Mouse (Mus musculus): ENCODE measurements around the gene Spint5. TPM values are rescaled to one million over a fixed set of nuclear protein-coding genes. Genes with fewer than 3 reads are reported as not detected.
A peak's percentile ranks its signal among the peaks of the same experiment; 100 is the strongest.

Spint5 gene
- not detected in 2 replicates for polyA plus RNA-seq (2015; fragmentation: Nextera tagmentation; extraction: Ambion mirVana)

GRCm38 (mm10) chr2:164715005-164715404 is at the start of gene Spint5:
TSS of gene Spint5 (plus strand) at chr2:164715305.
- Histone ChIP-seq H3K9me3 (ENCODE audit: low read length) (no peaks in the 10 kb centered on the region), H3K36me3 (ENCODE audit: insufficient read depth, low read length) (no peaks in the 10 kb centered on the region), H3K4me1 (ENCODE audit: insufficient read depth, low read depth, low read length) (no peaks in the 10 kb centered on the region), H3K9ac (replicated peaks; ENCODE audit: low read depth) (no peak within 1 kb of the TSS), H3K27me3 (replicated peaks; ENCODE audit: insufficient read depth, low read length) (no peaks in the 10 kb centered on the region), H3K27ac (ENCODE audit: low read length) (no peak within 1 kb of the TSS), H3K4me3 (ENCODE audit: low read depth, low read length) (no peak within 1 kb of the TSS), H3K4me2 (replicated peaks; ENCODE audit: low read depth, low read length) (no peak within 1 kb of the TSS)
- TF ChIP-seq CTCF (IDR thresholded peaks at IDR 0.05) (no peak), EP300 (IDR thresholded peaks at IDR 0.05) (no peak)
- DNase-seq (ENCODE audit: low spot score) (no peak), ATAC-seq (no peak)
- 71% methylated on average over 6 of the region's 6 CpGs for whole genome bisulfite sequencing

GRCm38 (mm10) chr2:164670261-164670660 is 44.8 kb upstream of the Spint5 start:
- Histone ChIP-seq H3K9ac (replicated peaks; ENCODE audit: low read depth) (no peak overlapping the region), H3K4me3 (ENCODE audit: low read depth, low read length) (no peak overlapping the region), H3K27ac (ENCODE audit: low read length) (no peak overlapping the region), H3K36me3 (ENCODE audit: insufficient read depth, low read length) (no peaks in the 10 kb centered on the region), H3K4me2 (replicated peaks; ENCODE audit: low read depth, low read length) (no peak overlapping the region), H3K9me3 (ENCODE audit: low read length) (no peaks in the 10 kb centered on the region), H3K4me1 (ENCODE audit: insufficient read depth, low read depth, low read length) (no peaks in the 10 kb centered on the region), H3K27me3 (replicated peaks; ENCODE audit: insufficient read depth, low read length) (no peaks in the 10 kb centered on the region)
- ATAC-seq: no peak
- TF ChIP-seq EP300 (IDR thresholded peaks at IDR 0.05) (no peak), CTCF (IDR thresholded peaks at IDR 0.05) (no peak)
- 75% methylated on average over 5 of the region's 5 CpGs for WGBS
- DNase-seq (ENCODE audit: low spot score): no peak

DNA sequence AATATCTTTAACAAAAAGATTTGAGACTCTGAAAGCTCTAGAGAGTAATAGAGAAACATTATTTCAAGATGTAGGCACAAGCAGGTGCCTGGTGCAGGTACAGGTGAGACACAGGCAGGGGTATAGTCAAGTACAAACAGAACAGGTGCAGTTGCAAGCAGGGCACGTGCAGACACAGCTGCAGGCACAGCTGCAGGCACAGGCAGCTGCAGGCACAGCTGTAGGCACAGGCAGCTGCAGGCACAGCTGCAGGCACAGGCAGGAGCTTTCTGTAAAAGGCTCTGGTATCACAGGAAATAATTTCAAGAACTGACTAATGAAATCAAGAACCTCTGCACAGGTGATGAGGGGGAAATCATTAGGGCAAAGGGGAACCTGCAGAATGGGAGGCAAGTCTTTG is 44.2 kb upstream of the Spint5 start:
- ATAC-seq: no peak
- Histone ChIP-seq H3K4me3 (ENCODE audit: low read depth, low read length) (no peak overlapping the region), H3K36me3 (ENCODE audit: insufficient read depth, low read length) (no peaks in the 10 kb centered on the region), H3K9ac (replicated peaks; ENCODE audit: low read depth) (no peak overlapping the region), H3K27ac (ENCODE audit: low read length) (no peak overlapping the region), H3K4me2 (replicated peaks; ENCODE audit: low read depth, low read length) (no peak overlapping the region), H3K4me1 (ENCODE audit: insufficient read depth, low read depth, low read length) (no peaks in the 10 kb centered on the region), H3K9me3 (ENCODE audit: low read length) (no peaks in the 10 kb centered on the region), H3K27me3 (replicated peaks; ENCODE audit: insufficient read depth, low read length) (no peaks in the 10 kb centered on the region)
- no peak for TF ChIP-seq CTCF (IDR thresholded peaks at IDR 0.05)
- TF ChIP-seq EP300 (IDR thresholded peaks at IDR 0.05): no peak
- DNase-seq (ENCODE audit: low spot score): no peak
- 8% methylated on average over 1 of the region's 1 CpGs for WGBS

DNA sequence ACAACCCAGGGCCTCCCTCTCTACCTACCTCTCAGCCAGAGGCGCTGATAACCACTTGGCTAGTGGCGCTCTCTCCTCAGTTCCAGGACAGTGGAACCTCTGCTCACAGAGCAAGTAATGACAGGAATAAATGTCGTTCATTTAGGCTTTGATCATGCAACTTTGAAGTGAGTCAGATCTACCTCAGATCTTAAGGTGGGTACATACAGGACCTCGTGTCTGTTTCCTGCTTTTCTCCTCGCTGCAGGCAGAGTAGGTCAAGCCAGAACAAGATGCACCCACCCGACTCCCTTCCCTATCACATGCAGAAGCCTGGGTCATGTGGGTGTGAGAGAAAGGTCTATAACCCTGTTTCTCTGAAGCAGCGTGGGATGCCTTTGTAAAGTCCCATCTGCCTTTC is 41.1 kb upstream of the Spint5 start, which contains the start of gene Wfdc11:
Gene Wfdc11, minus strand, starts transcription at position 101 of the 400 bp plus-strand sequence.
- ATAC-seq (no peak), DNase-seq (ENCODE audit: low spot score) (no peak)
- WGBS: 69% methylated on average over 7 of the region's 7 CpGs
- Histone ChIP-seq H3K4me3 (ENCODE audit: low read depth, low read length) (no peak within 1 kb of the TSS), H3K4me1 (ENCODE audit: insufficient read depth, low read depth, low read length) (no peaks in the 10 kb centered on the region), H3K9ac (replicated peaks; ENCODE audit: low read depth) (no peak within 1 kb of the TSS), H3K9me3 (ENCODE audit: low read length) (no peaks in the 10 kb centered on the region), H3K27me3 (replicated peaks; ENCODE audit: insufficient read depth, low read length) (no peaks in the 10 kb centered on the region), H3K4me2 (replicated peaks; ENCODE audit: low read depth, low read length) (no peak within 1 kb of the TSS), H3K36me3 (ENCODE audit: insufficient read depth, low read length) (no peaks in the 10 kb centered on the region), H3K27ac (ENCODE audit: low read length) (no peak within 1 kb of the TSS)
- TF ChIP-seq CTCF (IDR thresholded peaks at IDR 0.05) (no peak), EP300 (IDR thresholded peaks at IDR 0.05) (no peak)

DNA sequence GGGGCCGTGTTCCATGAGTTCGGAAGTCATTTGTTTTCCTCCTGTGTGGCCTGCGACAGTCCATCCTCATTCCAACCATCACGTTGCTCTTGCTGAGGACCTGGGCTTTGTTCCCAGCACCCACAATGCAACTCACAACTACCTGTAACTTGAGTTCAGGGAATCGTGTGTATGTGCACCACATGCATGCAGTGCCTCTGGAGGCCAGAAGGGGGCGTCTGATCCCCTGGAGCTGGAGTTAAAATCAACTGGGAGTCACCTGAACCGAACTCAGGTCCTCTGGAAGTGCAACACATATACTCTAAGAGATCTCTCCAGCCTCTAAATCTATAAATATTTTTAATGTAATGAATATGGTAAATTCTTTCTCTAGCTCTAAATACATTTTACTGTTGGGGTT is 39.0 kb upstream of the Spint5 start:
- ATAC-seq: no peak
- no peaks in the 10 kb centered on the region for H3K27me3 ChIP-seq (replicated peaks; ENCODE audit: insufficient read depth, low read length)

GRCm38 (mm10) chr2:164676916-164677685 is 38.0 kb upstream of the Spint5 start:
- Histone ChIP-seq H3K9me3 (ENCODE audit: low read length) (no peaks in the 10 kb centered on the region), H3K4me3 (ENCODE audit: low read depth, low read length) (no peak overlapping the region), H3K4me2 (replicated peaks; ENCODE audit: low read depth, low read length) (no peak overlapping the region), H3K27me3 (replicated peaks; ENCODE audit: insufficient read depth, low read length) (no peaks in the 10 kb centered on the region), H3K36me3 (ENCODE audit: insufficient read depth, low read length) (no peaks in the 10 kb centered on the region), H3K4me1 (ENCODE audit: insufficient read depth, low read depth, low read length) (0 out of 2 replicates have a peak, but pooled peaks cover 4% of the 10 kb centered on the region), H3K27ac (ENCODE audit: low read length) (no peak overlapping the region), H3K9ac (replicated peaks; ENCODE audit: low read depth) (no peak overlapping the region)
- TF ChIP-seq CTCF (IDR thresholded peaks at IDR 0.05) (no peak), EP300 (IDR thresholded peaks at IDR 0.05) (no peak)
- 63% methylated on average over 16 of the region's 16 CpGs for WGBS
- ATAC-seq (no peak), DNase-seq (ENCODE audit: low spot score) (no peak)

More for the DNA sequence above, 39.0 kb upstream of the Spint5 start:
- Histone ChIP-seq H3K4me2 (replicated peaks; ENCODE audit: low read depth, low read length) (no peak overlapping the region), H3K9me3 (ENCODE audit: low read length) (no peaks in the 10 kb centered on the region), H3K4me3 (ENCODE audit: low read depth, low read length) (no peak overlapping the region), H3K9ac (replicated peaks; ENCODE audit: low read depth) (no peak overlapping the region), H3K36me3 (ENCODE audit: insufficient read depth, low read length) (no peaks in the 10 kb centered on the region), H3K4me1 (ENCODE audit: insufficient read depth, low read depth, low read length) (0 out of 2 replicates have a peak, but pooled peaks cover 4% of the 10 kb centered on the region), H3K27ac (ENCODE audit: low read length) (no peak overlapping the region)
- DNase-seq (ENCODE audit: low spot score): no peak
- WGBS: 79% methylated on average over 7 of the region's 7 CpGs
- TF ChIP-seq CTCF (IDR thresholded peaks at IDR 0.05) (peak; percentile 30; the same call in 1 of the 2 replicates), EP300 (IDR thresholded peaks at IDR 0.05) (no peak)
